Mouse (Mus musculus) cerebellum, adult 2 months (tissue): ENCODE measurements at regions not wholly inside any gene's neighbourhood (a gene's known extent, or its start where the extent isn't known, plus 50 kb on each side); places are given as distances from the start of the nearest gene placed in this dataset.

Experiments
- CTCF ChIP-seq: fragments of 200-500 bp; IDR thresholded peaks from 2 replicates; pipeline ENCODE4 v1.5.1; 2011; ENCODE audit warnings: low read depth, mild to moderate bottlenecking, control low read depth, low read length, moderate library complexity, borderline replicate concordance; ENCODE audit not compliant: insufficient read depth
- POLR2A ChIP-seq: fragments of 200-500 bp; IDR thresholded peaks from 2 replicates; pipeline ENCODE4 v1.6.1; 2011; ENCODE audit warnings: low read length, control low read depth, borderline replicate concordance; ENCODE audit not compliant: insufficient read depth

DNA sequence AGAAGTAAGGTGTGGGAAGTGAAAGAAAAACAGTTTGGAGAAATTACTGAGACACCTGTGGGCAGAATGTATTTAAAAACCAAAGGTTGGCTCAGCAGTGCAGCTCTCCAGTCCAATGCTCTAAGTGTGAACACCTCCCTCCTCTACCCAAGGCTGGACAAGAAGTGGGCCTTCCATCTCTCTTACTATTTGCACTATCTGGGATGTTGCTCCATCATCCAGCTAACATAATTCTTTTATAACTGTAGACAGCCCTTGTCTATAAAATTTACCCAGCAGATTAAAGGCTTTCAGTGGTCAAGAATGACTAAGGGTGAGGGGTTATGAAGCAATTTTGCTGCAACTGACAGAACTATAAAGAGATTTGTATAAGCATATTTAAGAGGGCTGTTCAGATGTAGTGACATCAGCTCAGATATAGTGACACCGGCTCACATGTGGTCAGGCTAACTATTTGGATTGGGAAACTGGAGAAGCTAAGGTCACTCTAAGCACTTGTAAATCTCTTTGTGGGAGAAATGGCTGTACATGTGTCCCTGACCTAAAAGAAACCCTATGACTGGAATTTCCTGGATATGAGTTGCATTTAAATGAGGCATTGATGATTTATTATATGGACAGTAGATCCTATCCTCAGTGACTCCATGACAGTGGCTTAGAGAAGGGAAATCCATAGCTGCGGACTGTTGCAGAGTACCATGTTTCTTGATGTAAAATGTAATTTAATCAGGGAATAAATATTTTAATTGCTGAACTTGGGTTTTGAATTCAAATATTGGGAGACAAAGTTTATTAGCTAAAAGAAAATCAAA is 73.4 kb upstream of the Pfn2 start:
- TF ChIP-seq POLR2A (no peak), CTCF (no peak)
